Mouse (Mus musculus): Measurements from ENCODE around the gene Aoc1. TPM values are rescaled to one million over a fixed set of nuclear protein-coding genes. Genes with fewer than 3 reads are reported as not detected.
A peak's percentile ranks its signal among the peaks of the same experiment; 100 is the strongest.
"Not testable (repeated sequence)": the region's sequence is repeated elsewhere in the genome, so short reads cannot be mapped to it uniquely, and the experiment has no call there.

The Aoc1 gene
- polyA plus RNA-seq, 1 experiment: 894 TPM

- Histone ChIP-seq H3K27me3 (ENCODE audit: control insufficient read depth, insufficient read depth, low read length) (no peaks in the 10 kb centered on the region), H3K4me1 (ENCODE audit: control insufficient read depth, insufficient read depth, insufficient read length, low read length) (peaks cover 5% of the 10 kb centered on the region; the same call in 1 of the 2 replicates), H3K36me3 (ENCODE audit: control insufficient read depth, insufficient read depth, low read length) (no peaks in the 10 kb centered on the region), H3K27ac (ENCODE audit: insufficient read depth, low read depth, low read length) (peak overlapping the region; percentile 55; the same call in 1 of the 2 replicates), H3K4me3 (ENCODE audit: low read depth, low read length) (no peak overlapping the region)
- 44% methylated on average over 4 of the region's 4 CpGs for WGBS
- TF ChIP-seq POLR2A (IDR thresholded peaks at IDR 0.05; ENCODE audit: low read depth, low read length) (no peak), CTCF (IDR thresholded peaks at IDR 0.05; ENCODE audit: extremely low read depth, insufficient read length, insufficient replicate concordance, low read depth, low read length) (no peak)
These were observed 21.5 kb downstream of the Aoc1 start for GRCm38 (mm10) chr6:48894203-48894602.

- no peak for TF ChIP-seq CTCF (IDR thresholded peaks at IDR 0.05; ENCODE audit: extremely low read depth, insufficient read length, insufficient replicate concordance, low read depth, low read length)
- TF ChIP-seq POLR2A (IDR thresholded peaks at IDR 0.05; ENCODE audit: low read depth, low read length): peak; percentile 66; the same call in 1 of the 2 replicates
- 29% methylated on average over 8 of the region's 8 CpGs for WGBS
- Histone ChIP-seq H3K27me3 (ENCODE audit: control insufficient read depth, insufficient read depth, low read length) (no peaks in the 10 kb centered on the region), H3K36me3 (ENCODE audit: control insufficient read depth, insufficient read depth, low read length) (no peaks in the 10 kb centered on the region; the same call in 1 of the 2 replicates), H3K4me1 (ENCODE audit: control insufficient read depth, insufficient read depth, insufficient read length, low read length) (peaks cover 5% of the 10 kb centered on the region; the same call in 1 of the 2 replicates), H3K4me3 (ENCODE audit: low read depth, low read length) (peak overlapping the region; percentile 62), H3K27ac (ENCODE audit: insufficient read depth, low read depth, low read length) (peak overlapping the region; percentile 95)
These were observed 22.5 kb downstream of the Aoc1 start for GRCm38 (mm10) chr6:48894938-48895818.

- WGBS: 23% methylated on average over 5 of the region's 5 CpGs
- Histone ChIP-seq H3K27ac (ENCODE audit: insufficient read depth, low read depth, low read length) (peak overlapping the region; percentile 98), H3K4me3 (ENCODE audit: low read depth, low read length) (peak overlapping the region; percentile 80)
These were observed 23.2 kb downstream of the Aoc1 start for GRCm38 (mm10) chr6:48895941-48896340.

GRCm38 (mm10) chr6:48896956-48897355 lies 24.3 kb downstream of the Aoc1 start:
- no peak for TF ChIP-seq POLR2A (IDR thresholded peaks at IDR 0.05; ENCODE audit: low read depth, low read length)
- TF ChIP-seq CTCF (IDR thresholded peaks at IDR 0.05; ENCODE audit: extremely low read depth, insufficient read length, insufficient replicate concordance, low read depth, low read length): no peak
- 51% methylated on average over 5 of the region's 5 CpGs for WGBS
- H3K4me3 ChIP-seq (ENCODE audit: low read depth, low read length): peak overlapping the region; percentile 46
- no peaks in the 10 kb centered on the region for H3K27me3 ChIP-seq (ENCODE audit: control insufficient read depth, insufficient read depth, low read length)
- peaks cover 5% of the 10 kb centered on the region; the same call in 1 of the 2 replicates for H3K4me1 ChIP-seq (ENCODE audit: control insufficient read depth, insufficient read depth, insufficient read length, low read length)
- peak overlapping the region; percentile 7; the same call in 1 of the 2 replicates for H3K27ac ChIP-seq (ENCODE audit: insufficient read depth, low read depth, low read length)
- H3K36me3 ChIP-seq (ENCODE audit: control insufficient read depth, insufficient read depth, low read length): no peaks in the 10 kb centered on the region; the same call in none of the 2 replicates

More at GRCm38 (mm10) chr6:48895941-48896340, 23.2 kb downstream of the Aoc1 start:
- Histone ChIP-seq H3K27me3 (ENCODE audit: control insufficient read depth, insufficient read depth, low read length) (no peaks in the 10 kb centered on the region), H3K36me3 (ENCODE audit: control insufficient read depth, insufficient read depth, low read length) (no peaks in the 10 kb centered on the region; the same call in none of the 2 replicates), H3K4me1 (ENCODE audit: control insufficient read depth, insufficient read depth, insufficient read length, low read length) (peaks cover 5% of the 10 kb centered on the region; the same call in 1 of the 2 replicates)
- TF ChIP-seq CTCF (IDR thresholded peaks at IDR 0.05; ENCODE audit: extremely low read depth, insufficient read length, insufficient replicate concordance, low read depth, low read length) (no peak), POLR2A (IDR thresholded peaks at IDR 0.05; ENCODE audit: low read depth, low read length) (no peak)

GRCm38 (mm10) chr6:48901316-48901715 lies 28.6 kb downstream of the Aoc1 start:
- H3K4me1 ChIP-seq (ENCODE audit: control insufficient read depth, insufficient read depth, insufficient read length, low read length); H3K27me3 ChIP-seq (ENCODE audit: control insufficient read depth, insufficient read depth, low read length); H3K4me3 ChIP-seq (ENCODE audit: low read depth, low read length); H3K27ac ChIP-seq (ENCODE audit: insufficient read depth, low read depth, low read length): not testable (repeated sequence)
- 92% methylated on average over 11 of the region's 11 CpGs for WGBS
- H3K36me3 ChIP-seq (ENCODE audit: control insufficient read depth, insufficient read depth, low read length): peaks cover 21% of the 10 kb centered on the region

GRCm38 (mm10) chr6:48902511-48903406 lies 30.1 kb downstream of the Aoc1 start:
- no peak overlapping the region for H3K4me3 ChIP-seq (ENCODE audit: low read depth, low read length)
- H3K27me3 ChIP-seq (ENCODE audit: control insufficient read depth, insufficient read depth, low read length): no peaks in the 10 kb centered on the region

More at GRCm38 (mm10) chr6:48902511-48903406, 30.1 kb downstream of the Aoc1 start:
- Histone ChIP-seq H3K4me1 (ENCODE audit: control insufficient read depth, insufficient read depth, insufficient read length, low read length) (peaks cover 11% of the 10 kb centered on the region), H3K27ac (ENCODE audit: insufficient read depth, low read depth, low read length) (no peak overlapping the region), H3K36me3 (ENCODE audit: control insufficient read depth, insufficient read depth, low read length) (peaks cover 34% of the 10 kb centered on the region)
- TF ChIP-seq CTCF (IDR thresholded peaks at IDR 0.05; ENCODE audit: extremely low read depth, insufficient read length, insufficient replicate concordance, low read depth, low read length) (no peak), POLR2A (IDR thresholded peaks at IDR 0.05; ENCODE audit: low read depth, low read length) (no peak)
- WGBS: 70% methylated on average over 17 of the region's 17 CpGs
